Mouse (Mus musculus) C2C12 (cell line): Measurements from ENCODE around the gene 2810408A11Rik.

ENCODE experiments used
- CEBPB ChIP-seq: IDR thresholded peaks from one replicate; pipeline ENCODE4 v1.6.1; 2011; ENCODE audit warnings: low read depth, mild to moderate bottlenecking, control low read depth, moderate library complexity
- CTCF ChIP-seq: IDR thresholded peaks from one replicate; pipeline ENCODE4 v1.5.1; 2011; ENCODE audit not compliant: control insufficient read depth, insufficient read depth, insufficient read length
- FOSL1 ChIP-seq: IDR thresholded peaks from one replicate; pipeline ENCODE4 v1.8.0; 2011; ENCODE audit warnings: mild to moderate bottlenecking, low read length; ENCODE audit not compliant: poor library complexity, insufficient read depth, severe bottlenecking
- MAX ChIP-seq: IDR thresholded peaks from one replicate; pipeline ENCODE4 v1.6.1; 2011; ENCODE audit warnings: mild to moderate bottlenecking, control low read depth
- MYOD1 ChIP-seq: IDR thresholded peaks from one replicate; pipeline ENCODE4 v1.6.1; 2011; ENCODE audit warnings: low read depth; ENCODE audit not compliant: control insufficient read depth, insufficient read length
- MYOG ChIP-seq: IDR thresholded peaks from one replicate; pipeline ENCODE4 v1.6.1; 2011; ENCODE audit not compliant: control insufficient read depth, insufficient read length; ENCODE audit errors: extremely low read depth
- USF1 ChIP-seq: IDR thresholded peaks from one replicate; pipeline ENCODE4 v1.6.1; 2011; ENCODE audit warnings: low read depth, mild to moderate bottlenecking, control low read depth, moderate library complexity

DNA sequence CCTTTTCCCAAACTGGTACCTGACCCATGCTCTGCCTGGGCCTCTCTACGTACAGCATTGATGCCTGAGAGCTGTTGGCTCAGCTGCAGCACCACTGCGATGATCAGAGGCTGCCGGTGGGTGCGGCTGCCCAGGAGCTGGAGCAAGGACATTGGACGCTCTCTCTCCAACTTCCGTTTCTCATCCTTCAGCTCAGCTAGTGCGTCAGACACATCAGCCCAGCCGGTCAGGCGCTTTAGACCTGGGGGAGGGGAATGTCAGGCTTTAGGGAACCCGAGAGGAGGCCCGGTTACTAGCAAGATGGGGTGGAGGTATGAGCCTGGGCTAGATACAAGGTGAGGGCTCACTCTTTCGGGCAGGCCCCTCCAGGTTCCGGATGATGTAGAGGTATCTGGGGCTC lies 44.4 kb upstream of the 2810408A11Rik start:
- TF ChIP-seq CTCF (no peak), FOSL1 (no peak), USF1 (no peak), CEBPB (no peak), MYOD1 (no peak), MAX (no peak), MYOG (no peak)
